Mouse (Mus musculus): ENCODE measurements around the gene Zfp110. TPM values are rescaled to one million over a fixed set of nuclear protein-coding genes. Genes with fewer than 3 reads are reported as not detected.

The Zfp110 gene
- total RNA-seq, 2 experiments from 2014 or later = 14.5 to 16.7 TPM

DNA sequence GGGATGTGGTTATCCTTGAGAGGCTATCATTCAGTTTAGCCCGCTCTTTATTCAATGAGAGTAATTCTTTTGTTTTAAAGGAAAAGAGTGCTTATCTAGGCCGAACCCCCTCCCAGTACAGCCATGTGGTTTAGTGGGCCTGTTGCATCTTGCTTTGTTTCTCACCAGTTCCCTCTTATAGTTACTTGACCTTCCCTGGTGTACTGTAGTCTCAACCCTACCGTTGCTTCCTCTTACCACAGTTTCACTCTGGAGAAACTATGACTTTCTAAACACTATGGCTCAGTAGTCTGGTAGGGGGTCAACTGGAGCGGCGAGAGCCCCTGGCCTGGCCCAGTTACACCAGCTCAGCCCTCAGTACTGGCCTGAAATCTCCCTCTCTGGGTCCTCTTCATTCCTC lies 53.0 kb downstream of the Zfp110 start:
- DNase-seq (ENCODE audit: extremely low spot score in 1 of 2, low spot score in 2 of 2) = no peak
- intact Hi-C loops (cut with DNase I) = no loop called here

DNA sequence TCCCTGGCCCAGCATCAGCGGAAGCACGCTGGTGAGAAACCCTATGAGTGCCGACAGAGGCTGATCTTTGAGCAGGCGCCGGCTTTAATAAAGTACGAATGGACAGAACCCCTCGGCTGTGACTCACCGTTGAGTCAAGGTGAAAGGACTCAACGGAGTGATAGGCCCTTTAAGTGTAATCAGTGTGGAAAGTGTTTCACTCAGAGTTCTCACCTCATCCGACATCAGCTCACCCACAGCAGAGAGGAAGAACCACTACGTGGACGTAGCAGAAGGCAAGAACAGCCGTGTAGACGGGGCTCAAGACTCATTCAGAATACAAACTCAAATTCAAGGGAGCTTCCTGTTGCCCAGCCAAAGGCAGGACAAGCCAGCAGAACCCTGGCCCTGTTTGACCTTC lies 56.4 kb downstream of the Zfp110 start:
- no peak for DNase-seq (ENCODE audit: extremely low spot score in 1 of 2, low spot score in 2 of 2)
- intact Hi-C loops (cut with DNase I) = no loop called here

DNA sequence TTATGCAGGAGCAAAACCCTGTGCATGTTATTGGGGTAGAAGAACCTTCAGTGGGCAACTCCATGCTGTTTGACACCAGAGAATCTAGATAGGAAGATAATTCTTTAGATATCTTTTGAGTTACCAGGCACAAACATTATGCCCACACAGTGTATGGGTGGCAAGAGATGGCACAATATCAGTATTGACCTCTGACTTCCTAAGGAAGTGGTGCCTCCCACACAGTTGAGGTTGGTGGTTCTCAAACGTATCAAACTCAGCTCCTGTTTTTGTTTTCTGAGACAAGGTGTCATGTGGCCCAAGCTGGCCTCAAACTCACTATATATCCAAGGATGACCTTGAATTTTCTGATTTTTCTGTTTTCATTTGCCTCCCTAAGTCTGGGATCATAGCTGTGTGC lies 56.8 kb downstream of the Zfp110 start:
- intact Hi-C loops (cut with DNase I) = no loop called here

DNA sequence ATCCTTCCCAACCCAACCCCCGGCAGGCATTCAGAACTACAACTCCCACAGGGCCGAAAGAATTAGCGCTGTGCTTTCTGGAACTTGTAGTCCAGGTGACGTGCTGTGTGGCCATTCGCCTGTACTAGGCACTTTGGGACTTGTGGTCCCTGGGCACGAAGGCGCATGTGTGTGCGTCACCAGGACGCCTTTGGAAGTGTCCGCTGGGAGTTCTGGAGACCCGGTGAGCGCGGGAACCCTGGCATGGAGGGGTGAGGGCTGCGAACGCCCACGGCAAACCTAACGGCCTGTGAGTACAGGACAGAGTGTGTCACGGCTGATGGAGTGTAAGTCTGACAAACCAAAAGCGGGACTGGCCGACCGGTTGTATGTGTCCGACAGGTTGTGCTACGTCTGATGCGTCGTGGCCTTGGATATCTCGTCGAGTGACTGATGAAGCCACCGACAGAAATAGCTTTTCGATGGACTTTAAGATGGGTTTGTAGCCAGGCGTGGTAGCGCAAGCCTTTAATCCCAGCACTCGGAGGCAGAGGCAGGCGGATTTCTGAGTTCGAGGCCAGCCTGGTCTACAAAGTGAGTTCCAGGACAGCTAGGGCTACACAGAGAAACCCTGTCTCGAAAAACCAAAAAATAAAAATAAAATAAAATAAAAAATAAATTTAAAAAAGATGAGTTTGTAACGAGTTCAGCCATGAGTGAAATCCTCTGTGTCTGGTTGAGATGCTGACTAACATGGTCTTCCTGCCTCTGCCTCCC lies 63.3 kb downstream of the Zfp110 start, which contains the start of gene Zscan22:
TSS of gene Zscan22 (plus strand) at position 161 of the 756 bp plus-strand sequence.
- intact Hi-C loops (cut with DNase I) = no loop called here

More for the DNA sequence above, 56.8 kb downstream of the Zfp110 start:
- no peak for DNase-seq (ENCODE audit: extremely low spot score in 1 of 2, low spot score in 2 of 2)

More for the DNA sequence above, 63.3 kb downstream of the Zfp110 start, which contains the start of gene Zscan22:
- DNase-seq (ENCODE audit: extremely low spot score in 1 of 2, low spot score in 2 of 2) = peak; percentile 93 to 96

Other genes with a start within 250 kb of the Zfp110 start
- under 1 TPM; 0.06 to 0.08 TPM for gene Vmn2r53, start 226.0 kb upstream of the Zfp110 start, total RNA-seq (2021)
- not detected for gene Vmn2r54, start 194.4 kb upstream of the Zfp110 start, total RNA-seq (2021)
- under 1 TPM in 1 of 2 experiments, not detected in 1; 0.16 TPM for gene Vmn2r55, start 149.8 kb upstream of the Zfp110 start, total RNA-seq (2021)
- gene Vmn2r56, start 99.8 kb upstream of the Zfp110 start, total RNA-seq (2021) = under 1 TPM; 0.04 to 0.11 TPM
- 10 to 100 TPM; 22.1 to 23.4 TPM for gene Zscan18, start 31.1 kb upstream of the Zfp110 start, total RNA-seq (2021)
- 10 to 100 TPM; 20.2 to 20.9 TPM for gene Zfp329, start 15.9 kb upstream of the Zfp110 start, total RNA-seq (2021)
- gene Zfp128, start 46.4 kb downstream of the Zfp110 start, total RNA-seq (2021) = 1 to 10 TPM; 7.5 to 7.7 TPM
- 10 to 100 TPM; 11.2 to 12.3 TPM for gene Zscan22, start 63.1 kb downstream of the Zfp110 start, total RNA-seq (2021)
- gene Rps5, start 87.5 kb downstream of the Zfp110 start, total RNA-seq (2021) = 100 to 1,000 TPM; 507 to 513 TPM
- 1 to 10 TPM; 1.3 to 1.6 TPM for gene Rnf225, start 92.7 kb downstream of the Zfp110 start, total RNA-seq (2021)
- 10 to 100 TPM; 15.3 to 16.7 TPM for gene Zfp324, start 131.1 kb downstream of the Zfp110 start, total RNA-seq (2021)
- gene Zfp446, start 143.1 kb downstream of the Zfp110 start, total RNA-seq (2021) = 1 to 10 TPM; 6.5 to 8.0 TPM
- under 1 TPM in 1 of 2 experiments, not detected in 1; 0.20 TPM for gene Slc27a5, start 163.4 kb downstream of the Zfp110 start, total RNA-seq (2021)
- gene Trim28, start 164.4 kb downstream of the Zfp110 start, total RNA-seq (2021) = 100 to 1,000 TPM; 252 to 265 TPM
- gene Zbtb45, start 175.3 kb downstream of the Zfp110 start, total RNA-seq (2021) = 10 to 100 TPM; 31.3 to 32.1 TPM
- 100 to 1,000 TPM; 133 to 134 TPM for gene Chmp2a, start 200.0 kb downstream of the Zfp110 start, total RNA-seq (2021)
- gene Ube2m, start 203.5 kb downstream of the Zfp110 start, total RNA-seq (2021) = 100 to 1,000 TPM; 221 to 229 TPM
- gene Mzf1, start 220.0 kb downstream of the Zfp110 start, total RNA-seq (2021) = 10 to 100 TPM; 15.2 to 15.9 TPM